Mouse (Mus musculus) liver, adult 2 months (tissue): ENCODE results near the gene Gramd4.

Experiments
- CTCF ChIP-seq: fragments of 200-500 bp; IDR thresholded peaks from 2 replicates; pipeline ENCODE4 v1.5.1; 2011; ENCODE audit warnings: low read depth, low read length, control low read depth
- POLR2A ChIP-seq: fragments of 200-500 bp; IDR thresholded peaks from 2 replicates; pipeline ENCODE4 v1.6.1; 2011; ENCODE audit warnings: low read length, control low read depth; ENCODE audit not compliant: insufficient read depth; ENCODE audit errors: extremely low read depth

DNA sequence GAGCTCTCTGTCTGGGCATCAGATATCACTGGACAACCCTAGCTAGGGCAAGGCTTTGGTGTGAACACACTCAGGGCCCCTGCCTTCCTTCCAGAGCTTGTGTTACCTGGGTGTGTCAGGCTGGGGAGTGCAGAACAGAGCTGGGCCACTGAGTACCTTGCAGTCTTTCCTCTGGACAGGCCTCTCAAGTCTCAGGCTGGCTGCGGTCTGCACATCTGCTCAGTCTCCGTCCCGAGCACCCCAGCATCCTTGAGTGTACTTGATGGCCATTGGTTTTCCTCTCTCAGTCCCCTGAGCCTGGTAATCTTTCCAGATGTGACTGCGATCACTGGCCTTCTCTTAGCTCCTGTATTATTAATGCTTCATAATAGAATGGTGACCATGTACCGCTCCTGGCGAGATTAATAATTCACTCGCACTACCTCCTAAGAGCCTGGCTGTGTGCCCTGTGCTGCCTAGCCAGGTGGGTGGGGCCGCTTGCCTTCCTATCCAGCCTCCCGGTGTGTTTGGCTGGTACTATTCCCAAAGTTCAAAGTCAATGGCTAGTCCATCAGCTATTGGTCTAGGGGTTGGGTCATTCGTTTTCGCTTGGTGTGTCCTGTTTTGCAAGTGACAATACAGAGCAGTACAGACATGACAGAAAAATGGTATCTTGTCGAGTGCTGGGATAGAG lies 34.6 kb downstream of the Gramd4 start:
- TF ChIP-seq POLR2A (no peak), CTCF (no peak)
